ENCODE assay signal across 9 mouse cellular contexts in genomic region chr13:21258524-21258923, GRCm38 (mm10). TPM values are rescaled to one million over a fixed set of nuclear protein-coding genes. Genes with fewer than 3 reads are reported as not detected.
A peak's percentile ranks its signal among the peaks of the same experiment; 100 is the strongest.
DNase-seq lines count a peak whose midpoint lies in the region; ATAC-seq and TF ChIP-seq lines count a peak whose summit lies in the region.
"Had no signal": no experiment of that assay in that cellular context is flagged by ENCODE, and none has a peak within 500 bp of the region (broad histone marks: within the 10 kb centered on the region; RNA-seq: fewer than 3 reads in every experiment).

No protein-coding gene starts in this region.

- H3K4me1 ChIP-seq in heart, embryonic 11.5 days (ENCODE audit: control insufficient read depth, insufficient read depth, low read length): peaks cover 2% of the 10 kb centered on the region; the same call in 1 of the 2 replicates
- H3K4me1 ChIP-seq in ES-E14 (ENCODE audit: control insufficient read depth in 2 of 2, insufficient read depth in 2 of 2, low read length in 2 of 2, poor library complexity in 1 of 2): peaks cover 0 to 10% of the 10 kb centered on the region in 2 experiments; a peak in 1 of 4 replicates
- H3K4me1 ChIP-seq in hindbrain, embryonic 10.5 days (replicated peaks): peaks cover 21% of the 10 kb centered on the region; the same call in 1 of the 2 replicates
- peaks cover 3% of the 10 kb centered on the region; the same call in 1 of the 2 replicates for H3K4me1 ChIP-seq in midbrain, embryonic 11.5 days (ENCODE audit: control insufficient read depth, insufficient read depth, low read length)

- no peak for ATAC-seq in heart, embryonic 11.5 days (replicated peaks; ENCODE audit: insufficient number of reproducible peaks, low FRiP score, low TSS enrichment)
- ATAC-seq in midbrain, embryonic 11.5 days (ENCODE audit: low FRiP score): no peak

- peak overlapping the region; percentile 58 for H3K4me3 ChIP-seq in heart, embryonic 11.5 days (ENCODE audit: low read depth, low read length)
- peak overlapping the region; percentile 46 to 73 for H3K4me3 ChIP-seq in ES-E14 (ENCODE audit: insufficient read depth in 1 of 2, low read depth in 1 of 2, low read length in 2 of 2, poor library complexity in 1 of 2, severe bottlenecking in 1 of 2)
- H3K4me3 ChIP-seq in hindbrain, embryonic 10.5 days: peak overlapping the region; percentile 63
- H3K4me3 ChIP-seq in midbrain, embryonic 11.5 days (ENCODE audit: low read depth, low read length): peak overlapping the region; percentile 44

- no peak for DNase-seq in heart, postnatal 14 days
- no peak for DNase-seq in ES-E14 (ENCODE audit: low read depth, low spot score)
- no peak for DNase-seq in hindbrain, embryonic 10.5 days (ENCODE audit: low spot score)
- no peak for DNase-seq in midbrain, embryonic 11.5 days (ENCODE audit: low spot score, missing footprints)
- no peak for DNase-seq in spleen, postnatal 14 days (ENCODE audit: low spot score in 2 of 2)
- DNase-seq in gastrocnemius, postnatal 10 days: no peak
- DNase-seq in thymus, postnatal 36 days: no peak

- 17% methylated on average over 6 of the region's 6 CpGs for WGBS in heart, embryonic 11.5 days (ENCODE audit: insufficient replicate concordance)
- 15% methylated on average over 6 of the region's 6 CpGs for whole genome bisulfite sequencing in hindbrain, embryonic 10.5 days
- 16% methylated on average over 6 of the region's 6 CpGs for WGBS in midbrain, embryonic 11.5 days

- no peaks in the 10 kb centered on the region for H3K9me3 ChIP-seq in heart, embryonic 11.5 days (replicated peaks; ENCODE audit: control insufficient read depth, low read length)
- H3K9me3 ChIP-seq in ES-E14 (ENCODE audit: control insufficient read depth, insufficient read depth, low read depth, low read length): no peaks in the 10 kb centered on the region
- no peaks in the 10 kb centered on the region for H3K9me3 ChIP-seq in hindbrain, embryonic 10.5 days
- no peaks in the 10 kb centered on the region for H3K9me3 ChIP-seq in midbrain, embryonic 11.5 days (ENCODE audit: control insufficient read depth, low read length)

- in situ Hi-C loops in ES-E14 (cut with MboI; ENCODE audit: low sequenced_read_pairs in 2 of 2, unreplicated experiment in 2 of 2): loop anchor here in 1 of 2 experiments (25.0 kb wide), 2 partner anchors 679 to 754 kb away; partner anchors contain the start of genes Prss16 and Zfp184

- no peaks in the 10 kb centered on the region for H3K36me3 ChIP-seq in heart, embryonic 11.5 days (ENCODE audit: control insufficient read depth, insufficient read depth, low read length)
- no peaks in the 10 kb centered on the region for H3K36me3 ChIP-seq in ES-E14 (ENCODE audit: control insufficient read depth, insufficient read depth, low read length, poor library complexity, severe bottlenecking)
- no peaks in the 10 kb centered on the region for H3K36me3 ChIP-seq in hindbrain, embryonic 10.5 days
- no peaks in the 10 kb centered on the region for H3K36me3 ChIP-seq in midbrain, embryonic 11.5 days (ENCODE audit: control insufficient read depth, insufficient read depth, low read length)

- intact Hi-C loops in heart, postnatal 14 days (cut with DNase I): no loop called here

- no peak overlapping the region for H3K27ac ChIP-seq in heart, embryonic 11.5 days (ENCODE audit: low read depth, low read length)
- H3K27ac ChIP-seq in ES-E14 (ENCODE audit: insufficient read depth, low read depth, low read length, poor library complexity, severe bottlenecking): no peak overlapping the region
- H3K27ac ChIP-seq in hindbrain, embryonic 10.5 days: no peak overlapping the region
- H3K27ac ChIP-seq in midbrain, embryonic 11.5 days (ENCODE audit: low read depth, low read length): no peak overlapping the region

- peak overlapping the region; percentile 65 for H3K4me2 ChIP-seq in heart, embryonic 11.5 days
- H3K4me2 ChIP-seq in midbrain, embryonic 11.5 days: peak overlapping the region; percentile 50

- H3K9ac ChIP-seq in heart, embryonic 11.5 days (ENCODE audit: low read depth, low read length): no peak overlapping the region
- no peak overlapping the region; the same call in 1 of the 2 replicates for H3K9ac ChIP-seq in ES-E14 (ENCODE audit: insufficient read depth, low read depth, low read length, poor library complexity, severe bottlenecking)
- H3K9ac ChIP-seq in midbrain, embryonic 11.5 days (ENCODE audit: low read length): no peak overlapping the region; the same call in 1 of the 2 replicates

- peaks cover 3% of the 10 kb centered on the region; the same call in 1 of the 2 replicates for H3K27me3 ChIP-seq in heart, embryonic 11.5 days (ENCODE audit: control insufficient read depth, insufficient read depth, low read length)
- H3K27me3 ChIP-seq in hindbrain, embryonic 10.5 days (ENCODE audit: insufficient read depth, poor library complexity, severe bottlenecking): peaks cover 44% of the 10 kb centered on the region
- H3K27me3 ChIP-seq in midbrain, embryonic 11.5 days (ENCODE audit: control insufficient read depth, insufficient read depth, low read length): no peaks in the 10 kb centered on the region

TF ChIP-seq in ES-E14, 5 proteins besides CTCF, POLR2A, EP300 and RAD21:
- no peak for TF ChIP-seq MAFK (IDR thresholded peaks at IDR 0.05; ENCODE audit: insufficient read depth, low read depth, low read length)
- TF ChIP-seq ZNF384 (IDR thresholded peaks at IDR 0.05; ENCODE audit: low read depth, low read length): no peak
- TF ChIP-seq ZC3H11A (IDR thresholded peaks at IDR 0.05; ENCODE audit: borderline replicate concordance, low read depth, low read length): no peak
- no peak for TF ChIP-seq CHD2 (IDR thresholded peaks at IDR 0.05; ENCODE audit: low read depth, low read length)
- no peak for TF ChIP-seq HCFC1 (IDR thresholded peaks at IDR 0.05; ENCODE audit: borderline replicate concordance, insufficient read depth, low read length)

RNA-seq across cellular contexts. Expression of gene Gpx5, which starts 34.0 kb away (rescaled TPM):
- polyA plus RNA-seq in heart, embryonic 11.5 days (2014; fragmentation: Nextera tagmentation; extraction: Ambion mirVana): not detected in 2 replicates
- total RNA-seq in heart, postnatal 14 days (2021): not detected
- not detected in 2 replicates for total RNA-seq in ES-E14 (2012; rRNA removed)
- polyA plus RNA-seq in hindbrain, embryonic 10.5 days (2016; fragmentation: Nextera tagmentation; extraction: Ambion mirVana): not detected in 2 replicates
- not detected in 2 replicates for polyA plus RNA-seq in midbrain, embryonic 11.5 days (2014; fragmentation: Nextera tagmentation; extraction: Ambion mirVana)
- not detected for total RNA-seq in gastrocnemius, postnatal 10 days (2021)
- total RNA-seq: liver, adult 2 months had no signal
- polyA plus RNA-seq: liver, adult 2 months had no signal

RNA-seq across cellular contexts. Expression of gene Gpx6, which starts 53.4 kb away (rescaled TPM):
- polyA plus RNA-seq in heart, embryonic 11.5 days (2014; fragmentation: Nextera tagmentation; extraction: Ambion mirVana): not detected in 2 replicates
- not detected for total RNA-seq in heart, postnatal 14 days (2021)
- 2.1 and 2.2 TPM in 2 replicates for total RNA-seq in ES-E14 (2012; rRNA removed)
- 0.12 TPM in 1 of 2 replicates, not detected in the other for polyA plus RNA-seq in hindbrain, embryonic 10.5 days (2016; fragmentation: Nextera tagmentation; extraction: Ambion mirVana)
- polyA plus RNA-seq in midbrain, embryonic 11.5 days (2014; fragmentation: Nextera tagmentation; extraction: Ambion mirVana): not detected in 2 replicates
- not detected for total RNA-seq in gastrocnemius, postnatal 10 days (2021)
